Mouse (Mus musculus) heart, embryonic 12.5 days (tissue): ENCODE results near the gene Tmem72. TPM values are rescaled to one million over a fixed set of nuclear protein-coding genes. Genes with fewer than 3 reads are reported as not detected.
A peak's percentile ranks its signal among the peaks of the same experiment; 100 is the strongest.

Experiments
- ATAC-seq: fragments of 200-750 bp; cut with Nextera tagmentation; 2 replicates; pipeline ENCODE4 v1.8.0; 2017; ENCODE audit warnings: moderate TSS enrichment, moderate library complexity; ENCODE audit not compliant: insufficient number of reproducible peaks, low FRiP score
- H3K27ac ChIP-seq: fragments of 300-500 bp; sonication (generic); 2 replicates; pipeline ENCODE4 v1.5.1; 2016; ENCODE audit warnings: mild to moderate bottlenecking, moderate library complexity; ENCODE audit not compliant: poor library complexity, severe bottlenecking
- H3K27me3 ChIP-seq: fragments of 300-500 bp; sonication (generic); replicated peaks from 2 replicates; pipeline ENCODE4 v1.6.1; 2016; ENCODE audit warnings: mild to moderate bottlenecking, moderate library complexity
- H3K36me3 ChIP-seq: fragments of 300-500 bp; sonication (generic); 2 replicates; pipeline ENCODE4 v1.6.1; 2016; ENCODE audit warnings: mild to moderate bottlenecking, moderate library complexity
- H3K4me1 ChIP-seq: fragments of 300-500 bp; sonication (generic); replicated peaks from 2 replicates; pipeline ENCODE4 v1.6.1; 2016; ENCODE audit warnings: mild to moderate bottlenecking
- H3K4me2 ChIP-seq: fragments of 300-500 bp; sonication (generic); 2 replicates; pipeline ENCODE4 v1.6.1; 2016; ENCODE audit warnings: mild to moderate bottlenecking, moderate library complexity
- H3K4me3 ChIP-seq: fragments of 300-500 bp; sonication (generic); 2 replicates; pipeline ENCODE4 v1.5.1; 2016; ENCODE audit warnings: mild to moderate bottlenecking
- H3K9ac ChIP-seq: fragments of 300-500 bp; sonication (generic); 2 replicates; pipeline ENCODE4 v1.6.1; 2016; ENCODE audit warnings: mild to moderate bottlenecking, moderate library complexity
- H3K9me3 ChIP-seq: fragments of 300-500 bp; sonication (generic); replicated peaks from 2 replicates; pipeline ENCODE4 v1.6.1; 2016; ENCODE audit warnings: mild to moderate bottlenecking, moderate library complexity
- WGBS: fragments of 180-500 bp; shearing (Covaris S2); methylation state at CpG from one replicate; pipeline ENCODE4 v1.1.7; 2016; 5-methylcytosine and 5-hydroxymethylcytosine counted together
- polyA plus RNA-seq: library from polyadenylated mRNA; unstranded; fragments of >200 nt; fragmentation: Nextera tagmentation; extraction: Ambion mirVana; gene quantifications from 2 replicates; pipeline ENCODE4 v1.2.1, GENCODE M21; 2016

Tmem72 gene
- polyA plus RNA-seq, 1 experiment from 2014 or later, result 0.08 TPM

DNA sequence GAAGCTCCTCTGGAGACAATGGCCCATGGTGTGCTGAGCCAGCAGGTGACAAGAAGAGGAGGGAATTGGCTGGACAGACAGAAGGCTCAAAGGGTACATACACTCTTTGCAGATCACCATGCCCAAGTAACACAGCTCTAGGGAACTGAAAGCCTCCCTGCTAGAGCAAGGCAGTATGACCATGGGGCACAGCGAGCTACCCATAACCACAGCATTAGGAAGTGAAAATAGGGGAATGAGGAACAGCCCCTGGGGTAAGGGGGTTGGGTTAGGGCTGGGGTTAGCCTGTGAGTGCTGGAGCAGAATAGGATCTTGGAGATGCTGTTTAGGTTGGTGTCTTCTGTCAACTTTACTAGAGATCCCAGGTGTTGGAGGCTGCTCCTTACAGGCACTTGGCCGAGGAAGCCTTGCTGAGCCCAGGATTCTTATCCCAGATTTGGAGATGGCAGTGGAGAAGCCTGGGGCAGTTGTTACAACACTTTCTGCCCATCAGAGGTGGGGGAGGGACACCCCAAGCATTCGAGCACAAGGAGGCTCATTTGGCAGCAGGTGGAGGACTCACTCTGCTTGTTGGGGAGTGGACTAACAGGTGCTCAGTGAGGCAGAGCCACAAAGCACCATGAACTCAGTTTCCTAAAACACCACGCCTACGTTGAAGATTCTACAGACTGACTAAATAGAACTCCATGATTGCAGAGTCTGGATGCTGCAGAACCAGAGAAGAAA is 37.0 kb downstream of the Tmem72 start:
- Histone ChIP-seq H3K27ac (no peak overlapping the region), H3K4me2 (no peak overlapping the region), H3K9me3 (no peaks in the 10 kb centered on the region), H3K27me3 (no peaks in the 10 kb centered on the region), H3K4me3 (no peak overlapping the region), H3K36me3 (no peaks in the 10 kb centered on the region), H3K4me1 (peaks cover 44% of the 10 kb centered on the region), H3K9ac (no peak overlapping the region)
- ATAC-seq, result no peak
- 49% methylated on average over 5 of the region's 5 CpGs for WGBS

DNA sequence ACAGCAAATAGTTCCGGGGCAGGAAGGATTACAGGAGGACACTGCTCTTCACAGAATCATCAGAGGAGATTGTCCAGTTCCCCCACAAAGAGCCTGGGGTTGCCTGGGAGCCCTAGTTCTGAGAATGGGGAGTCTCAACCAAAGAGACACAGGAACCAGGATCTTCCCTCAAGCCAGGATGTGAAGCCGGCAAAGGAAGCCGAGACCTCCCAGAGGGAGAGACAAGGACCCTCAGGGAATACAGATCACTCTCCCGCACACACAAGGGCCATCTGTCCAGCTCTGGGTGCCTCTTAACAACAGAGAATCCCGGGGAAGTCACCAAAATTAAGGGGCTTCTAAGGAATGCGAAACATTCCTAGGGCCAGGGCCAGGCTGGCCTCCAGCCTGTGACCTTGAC is 39.4 kb downstream of the Tmem72 start:
- 56% methylated on average over 6 of the region's 6 CpGs for WGBS
- no peak overlapping the region for H3K4me3 ChIP-seq
- H3K4me1 ChIP-seq, result peaks cover 55% of the 10 kb centered on the region
- H3K27me3 ChIP-seq, result 0 out of 2 replicates have a peak, but pooled peaks cover 3% of the 10 kb centered on the region
- no peak overlapping the region for H3K4me2 ChIP-seq
- H3K9me3 ChIP-seq, result no peaks in the 10 kb centered on the region
- no peaks in the 10 kb centered on the region for H3K36me3 ChIP-seq
- no peak overlapping the region for H3K27ac ChIP-seq
- ATAC-seq, result no peak
- H3K9ac ChIP-seq, result no peak overlapping the region

DNA sequence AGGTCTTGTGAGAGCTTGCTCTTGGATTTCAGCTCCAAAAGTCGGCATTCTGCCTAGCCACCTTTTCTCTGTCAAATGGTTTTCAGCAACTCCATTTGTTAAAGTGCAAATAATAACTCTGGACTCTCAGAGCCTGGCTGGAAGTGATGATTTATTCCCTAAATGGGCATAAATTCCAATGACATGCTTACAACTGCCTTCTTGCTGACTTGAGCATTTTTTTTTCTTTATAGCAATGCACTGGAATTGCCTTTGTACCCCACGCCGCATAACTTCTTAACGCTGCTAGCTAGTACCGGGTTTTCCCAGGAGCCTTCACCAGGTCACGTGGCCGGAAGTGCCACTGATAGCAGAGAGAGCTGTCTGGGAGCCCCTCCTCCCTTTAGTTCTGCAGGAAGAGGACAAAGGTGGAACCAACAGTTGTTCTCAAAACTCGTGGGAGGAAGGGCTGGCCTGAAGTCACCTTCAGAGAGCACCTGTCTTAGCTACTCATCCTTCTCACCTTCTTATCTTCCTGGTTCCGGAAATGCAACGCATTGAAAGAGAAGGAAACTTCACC is 40.3 kb downstream of the Tmem72 start:
- H3K9ac ChIP-seq, result no peak overlapping the region
- H3K36me3 ChIP-seq, result no peaks in the 10 kb centered on the region
- no peak overlapping the region for H3K4me2 ChIP-seq
- no peak overlapping the region for H3K27ac ChIP-seq
- 0 out of 2 replicates have a peak, but pooled peaks cover 9% of the 10 kb centered on the region for H3K27me3 ChIP-seq
- H3K9me3 ChIP-seq, result no peaks in the 10 kb centered on the region
- 31% methylated on average over 10 of the region's 10 CpGs for WGBS
- H3K4me1 ChIP-seq, result peaks cover 60% of the 10 kb centered on the region
- ATAC-seq, result no peak
- H3K4me3 ChIP-seq, result no peak overlapping the region

DNA sequence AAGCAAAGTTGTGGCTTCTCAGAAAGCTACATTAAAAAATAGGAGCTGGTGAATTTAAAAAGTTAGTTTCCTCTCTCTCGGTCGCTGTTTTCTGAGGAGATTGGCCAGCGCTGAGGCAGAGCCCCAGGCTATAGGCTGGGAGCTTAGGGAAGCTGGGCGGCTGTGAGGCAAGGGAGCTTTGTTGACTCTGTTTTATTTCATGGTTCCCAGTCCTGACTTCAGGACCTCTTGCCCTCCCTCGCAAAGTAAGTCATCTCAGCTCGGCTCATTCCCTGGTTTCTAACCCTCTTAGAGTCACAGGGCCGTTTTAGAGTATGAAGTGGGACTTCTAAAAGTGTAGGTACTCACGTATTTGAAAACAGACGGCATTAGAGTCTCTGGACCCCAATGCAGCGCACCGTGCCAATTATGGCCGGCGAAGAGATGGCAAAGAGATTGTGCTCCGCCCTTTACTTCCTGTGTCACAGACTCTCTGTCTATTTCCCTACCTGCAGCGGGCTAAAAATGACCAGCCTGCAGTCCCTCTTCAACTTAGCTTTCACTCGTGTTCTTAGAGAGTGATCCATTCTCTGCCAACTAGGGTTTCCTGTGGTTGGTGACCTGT is 42.3 kb downstream of the Tmem72 start:
- Histone ChIP-seq H3K27ac (peak overlapping the region; percentile 56; the same call in 1 of the 2 replicates), H3K4me3 (peak overlapping the region; percentile 57)
- WGBS, result 26% methylated on average over 16 of the region's 16 CpGs

DNA sequence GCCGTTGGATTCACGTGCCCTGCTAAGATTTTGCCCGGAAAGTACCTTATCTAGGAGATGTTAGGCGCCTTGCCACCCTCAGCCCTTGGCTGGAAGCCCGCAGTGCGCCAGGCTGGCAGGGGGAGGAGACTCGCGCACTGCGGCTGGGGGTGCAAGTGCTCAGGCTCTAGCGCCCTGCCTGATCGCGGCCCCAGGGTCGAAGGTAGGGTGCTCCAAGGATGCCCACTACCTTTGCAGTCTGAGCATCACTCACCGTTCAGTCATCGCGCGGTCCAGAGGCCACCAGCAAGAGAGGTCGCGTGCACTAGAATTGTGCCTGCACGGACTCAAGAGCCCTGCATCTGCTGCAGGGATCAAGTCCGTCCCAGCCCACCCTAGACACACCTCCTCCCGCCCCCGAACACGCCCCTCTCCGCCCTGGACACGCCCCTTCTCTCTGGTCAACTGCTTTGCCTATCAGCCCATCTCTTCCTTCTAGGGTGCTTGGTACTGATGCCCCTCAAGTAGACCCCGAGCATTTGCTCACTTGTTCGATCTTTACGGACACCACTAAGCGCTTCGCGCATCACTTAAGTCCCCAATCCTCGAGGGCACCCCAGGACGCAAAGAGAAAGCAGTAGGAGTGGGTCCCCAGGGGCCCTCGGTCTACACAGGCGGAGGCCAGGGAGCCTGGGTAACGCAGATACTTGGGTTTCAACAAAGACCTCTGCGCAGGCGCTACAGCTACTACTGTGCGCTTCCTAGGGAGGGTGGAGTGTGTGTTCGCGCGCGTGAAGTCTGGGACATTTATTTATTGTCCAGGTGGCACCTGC is 43.0 kb downstream of the Tmem72 start, which contains the start of gene Rassf4:
Gene Rassf4, minus strand, starts transcription at position 482 of the 812 bp plus-strand sequence.
- H3K36me3 ChIP-seq, result no peaks in the 10 kb centered on the region
- H3K9me3 ChIP-seq, result no peaks in the 10 kb centered on the region
- H3K4me1 ChIP-seq, result peaks cover 52% of the 10 kb centered on the region
- peak; percentile 82 for ATAC-seq
- peak within 1 kb of the TSS; percentile 56; the same call in 1 of the 2 replicates for H3K27ac ChIP-seq
- H3K27me3 ChIP-seq, result 0 out of 2 replicates have a peak, but pooled peaks cover 21% of the 10 kb centered on the region
- peak within 1 kb of the TSS; percentile 91 for H3K4me2 ChIP-seq
- H3K9ac ChIP-seq, result peak within 1 kb of the TSS; percentile 67
- under 1% methylated on average over 44 of the region's 44 CpGs for WGBS
- peak within 1 kb of the TSS; percentile 57 for H3K4me3 ChIP-seq

More for the DNA sequence above, 42.3 kb downstream of the Tmem72 start:
- Histone ChIP-seq H3K4me1 (peaks cover 55% of the 10 kb centered on the region), H3K9ac (peak overlapping the region; percentile 67), H3K27me3 (0 out of 2 replicates have a peak, but pooled peaks cover 21% of the 10 kb centered on the region), H3K36me3 (no peaks in the 10 kb centered on the region), H3K4me2 (peak overlapping the region; percentile 91), H3K9me3 (no peaks in the 10 kb centered on the region)
- no peak for ATAC-seq

DNA sequence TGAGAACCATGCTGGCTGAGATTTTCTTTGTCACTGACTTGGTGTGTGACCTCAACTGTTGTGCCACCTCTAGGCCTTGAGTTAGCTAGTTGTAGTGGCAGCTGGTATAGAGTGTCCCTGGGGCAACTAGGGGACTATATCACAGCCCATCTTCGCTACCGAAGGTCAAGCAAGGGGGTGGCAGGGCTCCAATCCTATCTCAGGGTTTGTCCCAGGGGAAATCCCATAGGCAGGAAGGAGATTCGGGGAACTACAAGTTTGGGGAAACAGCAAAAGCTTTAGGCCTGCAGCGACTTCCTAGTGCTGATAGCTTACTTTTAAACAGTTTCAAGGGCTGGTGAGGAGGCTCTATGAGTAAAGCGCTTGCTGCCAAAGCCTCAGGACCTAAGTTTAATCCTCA is 44.4 kb downstream of the Tmem72 start:
- Histone ChIP-seq H3K9ac (0 out of 2 replicates have a peak overlapping the region, but pooled peaks have one; percentile 15), H3K4me1 (peaks cover 50% of the 10 kb centered on the region), H3K4me2 (peak overlapping the region; percentile 91; the same call in 1 of the 2 replicates)

DNA sequence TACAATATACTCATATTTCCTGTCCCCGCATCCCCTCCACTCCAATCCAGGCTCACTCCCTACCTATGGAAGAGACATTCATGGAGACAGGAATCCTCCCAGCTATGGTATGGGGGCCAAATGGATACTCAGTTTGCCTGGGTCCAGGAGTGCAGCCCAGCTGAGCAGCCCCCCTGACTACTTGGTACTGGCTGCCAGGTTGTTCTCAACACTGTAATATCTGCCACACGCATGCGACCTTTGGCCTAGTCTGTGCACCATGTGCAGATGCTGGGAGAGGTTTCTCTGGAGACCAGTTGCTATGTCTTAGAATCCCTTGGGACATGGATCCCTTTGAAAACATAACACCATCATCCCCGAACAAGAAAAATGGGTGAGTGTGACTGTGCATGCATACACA is 44.9 kb downstream of the Tmem72 start:
- Histone ChIP-seq H3K9ac (no peak overlapping the region), H3K36me3 (no peaks in the 10 kb centered on the region), H3K27me3 (0 out of 2 replicates have a peak, but pooled peaks cover 21% of the 10 kb centered on the region), H3K4me1 (peaks cover 44% of the 10 kb centered on the region), H3K9me3 (no peaks in the 10 kb centered on the region), H3K4me3 (no peak overlapping the region), H3K27ac (no peak overlapping the region), H3K4me2 (no peak overlapping the region)
- ATAC-seq, result no peak
- WGBS, result 87% methylated on average over 4 of the region's 4 CpGs

More for the DNA sequence above, 44.4 kb downstream of the Tmem72 start:
- WGBS, result 65% methylated on average over 5 of the region's 5 CpGs
- no peak for ATAC-seq
- Histone ChIP-seq H3K9me3 (no peaks in the 10 kb centered on the region), H3K27ac (no peak overlapping the region), H3K36me3 (no peaks in the 10 kb centered on the region), H3K27me3 (0 out of 2 replicates have a peak, but pooled peaks cover 21% of the 10 kb centered on the region), H3K4me3 (no peak overlapping the region)

DNA sequence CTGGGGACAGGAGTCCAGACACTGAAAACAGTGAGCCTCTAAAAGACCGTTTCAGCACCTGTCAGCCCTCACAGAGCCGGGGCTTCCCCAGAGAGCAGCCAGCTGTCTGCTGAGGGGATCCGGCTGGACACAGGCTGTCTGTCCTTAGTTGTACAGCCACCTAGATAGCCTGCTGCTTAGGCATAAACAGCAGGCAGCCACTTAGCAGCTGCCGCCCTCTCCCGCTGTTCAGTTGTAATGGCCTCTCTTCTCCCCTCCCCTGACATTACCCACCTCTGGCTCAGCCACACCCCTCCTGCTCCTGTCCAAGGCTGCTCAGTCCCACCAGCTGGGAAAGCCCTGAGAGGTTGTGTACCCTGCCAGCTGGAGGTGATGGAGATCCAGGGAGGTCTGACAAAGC is 45.7 kb downstream of the Tmem72 start:
- H3K4me2 ChIP-seq, result no peak overlapping the region
- WGBS, result 24% methylated on average over 5 of the region's 5 CpGs
- H3K4me3 ChIP-seq, result no peak overlapping the region
- peaks cover 37% of the 10 kb centered on the region for H3K4me1 ChIP-seq
- no peak for ATAC-seq
- H3K36me3 ChIP-seq, result no peaks in the 10 kb centered on the region
- H3K27ac ChIP-seq, result no peak overlapping the region
- no peaks in the 10 kb centered on the region for H3K9me3 ChIP-seq
- 0 out of 2 replicates have a peak, but pooled peaks cover 21% of the 10 kb centered on the region for H3K27me3 ChIP-seq
- H3K9ac ChIP-seq, result peak overlapping the region; percentile 22; the same call in 1 of the 2 replicates

DNA sequence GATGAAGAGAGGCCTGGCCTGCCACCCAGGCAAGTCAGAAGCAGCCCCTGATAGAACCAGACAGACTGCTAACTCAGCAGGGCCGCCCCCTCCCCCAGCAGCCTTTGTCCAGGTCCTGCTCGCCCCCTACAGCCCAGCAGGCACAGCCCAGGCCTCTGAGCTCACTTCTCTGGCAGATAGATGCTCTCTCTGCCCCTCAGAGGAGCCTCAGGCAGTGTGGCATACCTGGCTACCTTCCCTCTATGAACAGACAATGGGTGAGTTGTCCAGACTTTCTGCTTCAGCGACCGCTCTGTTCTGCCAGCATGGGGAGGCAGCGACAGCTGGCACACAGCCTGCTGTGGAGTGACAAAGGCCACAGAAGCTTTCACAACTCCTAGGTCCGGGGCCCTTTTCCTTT is 46.6 kb downstream of the Tmem72 start:
- Histone ChIP-seq H3K4me1 (peaks cover 41% of the 10 kb centered on the region), H3K4me3 (no peak overlapping the region), H3K9me3 (no peaks in the 10 kb centered on the region), H3K9ac (peak overlapping the region; percentile 22), H3K36me3 (no peaks in the 10 kb centered on the region), H3K27ac (no peak overlapping the region), H3K27me3 (0 out of 2 replicates have a peak, but pooled peaks cover 21% of the 10 kb centered on the region), H3K4me2 (no peak overlapping the region)
- ATAC-seq, result no peak
- 47% methylated on average over 6 of the region's 6 CpGs for WGBS

DNA sequence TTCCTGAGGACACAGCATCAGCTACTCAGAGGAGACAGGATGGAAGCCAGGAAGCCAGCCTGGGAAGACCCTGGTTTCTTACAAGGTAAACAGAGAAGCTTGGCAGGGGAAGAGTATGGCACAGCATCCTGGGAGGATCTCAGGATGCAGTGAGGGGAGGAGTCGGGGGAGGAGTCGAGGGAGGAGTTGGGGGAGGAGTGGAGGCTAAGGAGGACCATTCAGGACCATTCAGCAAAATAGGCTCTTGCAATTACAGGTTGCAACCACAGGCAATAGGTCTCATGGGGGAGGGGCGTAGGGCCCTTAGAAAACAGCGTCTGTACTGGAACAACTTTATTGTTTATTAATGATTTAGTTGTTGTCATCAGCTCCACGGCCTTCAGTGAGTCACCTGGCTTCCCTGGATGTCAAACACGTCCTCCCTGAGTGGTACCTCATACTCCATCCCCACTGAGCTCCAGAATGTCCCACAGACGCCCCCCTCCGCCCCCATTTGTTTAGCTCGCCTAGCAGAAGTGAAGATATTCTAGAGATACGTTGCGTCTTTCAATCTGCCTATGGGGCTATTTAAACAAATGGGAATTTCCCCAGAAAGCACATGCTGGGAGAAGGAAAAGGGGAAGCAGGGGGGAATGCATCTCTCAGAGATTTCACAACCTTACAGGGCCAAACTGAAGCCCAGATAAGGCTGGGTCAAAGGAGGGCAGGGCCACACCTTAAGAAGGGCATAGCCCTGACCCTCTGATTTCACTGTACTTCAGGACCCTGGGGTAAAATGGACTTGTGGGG is 47.8 kb downstream of the Tmem72 start:
- Histone ChIP-seq H3K4me1 (peaks cover 44% of the 10 kb centered on the region), H3K9ac (no peak overlapping the region), H3K9me3 (no peaks in the 10 kb centered on the region), H3K4me3 (no peak overlapping the region), H3K27ac (no peak overlapping the region), H3K4me2 (no peak overlapping the region), H3K36me3 (no peaks in the 10 kb centered on the region), H3K27me3 (0 out of 2 replicates have a peak, but pooled peaks cover 21% of the 10 kb centered on the region)
- WGBS, result 33% methylated on average over 11 of the region's 11 CpGs
- no peak for ATAC-seq
